Mouse (Mus musculus): ENCODE results near the gene Fbxw8. TPM values are rescaled to one million over a fixed set of nuclear protein-coding genes. Genes with fewer than 3 reads are reported as not detected.

Fbxw8 gene
- total RNA-seq, 2 experiments from 2014 or later, result 40.3 to 43.6 TPM

- intact Hi-C loops (cut with DNase I), result no loop called here
- no peak for DNase-seq (ENCODE audit: low spot score)
Measured at GRCm38 (mm10) chr5:118031059-118031458, 124.2 kb downstream of the Fbxw8 start.

DNA sequence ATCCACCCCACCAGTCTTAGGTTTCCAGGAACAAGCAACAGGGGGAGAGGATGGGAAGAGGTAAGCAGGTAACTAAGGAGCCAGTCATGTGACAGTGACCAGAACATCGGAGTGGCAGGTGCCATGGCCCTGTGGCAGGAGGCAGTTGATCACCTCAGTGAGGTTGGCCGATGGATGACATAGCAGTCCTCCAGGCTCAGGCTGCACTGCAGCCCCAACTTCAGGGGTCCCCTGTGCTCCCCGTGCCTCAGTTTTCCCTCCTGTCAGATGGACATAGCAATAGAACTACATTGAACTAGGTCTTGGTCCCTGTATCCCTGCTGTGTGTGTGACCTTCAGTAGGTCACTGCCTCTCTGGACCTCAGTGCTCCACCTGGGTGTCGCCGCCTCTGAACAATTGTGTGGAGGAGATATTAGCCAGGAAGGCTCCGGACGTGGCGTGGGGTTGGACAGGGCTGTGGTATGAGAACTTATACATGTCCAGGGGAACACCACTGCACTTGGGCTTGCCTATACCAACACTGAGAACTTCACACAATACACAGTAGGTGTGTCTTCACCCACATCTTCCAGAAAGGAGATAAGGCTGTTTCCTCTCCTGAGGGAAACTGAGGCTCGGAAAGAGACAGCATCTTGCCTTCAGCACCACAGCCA, 125.1 kb downstream of the Fbxw8 start:
- intact Hi-C loops (cut with DNase I), result no loop called here
- no peak for DNase-seq (ENCODE audit: low spot score)

GRCm38 (mm10) chr5:118029420-118029819, 125.8 kb downstream of the Fbxw8 start:
- no peak for DNase-seq (ENCODE audit: low spot score)
- intact Hi-C loops (cut with DNase I), result loop anchor here (5.0 kb wide), 1 partner anchor 38 kb away; no protein-coding TSS in a partner anchor

DNA sequence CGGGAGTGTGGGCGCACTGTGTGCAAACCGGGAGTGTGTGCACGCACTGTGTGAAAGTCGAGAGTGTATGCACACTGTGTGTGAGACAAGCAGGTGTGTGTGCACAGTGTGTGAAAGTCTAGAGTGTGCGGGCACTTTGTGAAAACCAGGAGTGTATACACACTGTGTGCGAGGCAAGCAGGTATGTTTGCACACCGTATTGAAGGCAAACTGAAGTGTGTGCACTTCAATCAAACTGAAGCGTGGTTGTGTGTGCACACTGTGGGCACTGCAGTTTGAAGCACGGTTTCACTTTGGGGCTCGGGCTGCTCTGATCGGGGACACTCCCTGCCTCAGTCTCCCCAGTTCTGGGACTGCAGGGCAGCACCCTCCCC, 126.2 kb downstream of the Fbxw8 start:
- intact Hi-C loops (cut with DNase I), result loop anchor here (5.0 kb wide), 1 partner anchor 38 kb away; no protein-coding TSS in a partner anchor
- no peak for DNase-seq (ENCODE audit: low spot score)

GRCm38 (mm10) chr5:118028191-118029034, 126.9 kb downstream of the Fbxw8 start:
- no peak for DNase-seq (ENCODE audit: low spot score)
- intact Hi-C loops (cut with DNase I), result loop anchor here (5.0 kb wide), 1 partner anchor 39 kb away; no protein-coding TSS in a partner anchor

DNA sequence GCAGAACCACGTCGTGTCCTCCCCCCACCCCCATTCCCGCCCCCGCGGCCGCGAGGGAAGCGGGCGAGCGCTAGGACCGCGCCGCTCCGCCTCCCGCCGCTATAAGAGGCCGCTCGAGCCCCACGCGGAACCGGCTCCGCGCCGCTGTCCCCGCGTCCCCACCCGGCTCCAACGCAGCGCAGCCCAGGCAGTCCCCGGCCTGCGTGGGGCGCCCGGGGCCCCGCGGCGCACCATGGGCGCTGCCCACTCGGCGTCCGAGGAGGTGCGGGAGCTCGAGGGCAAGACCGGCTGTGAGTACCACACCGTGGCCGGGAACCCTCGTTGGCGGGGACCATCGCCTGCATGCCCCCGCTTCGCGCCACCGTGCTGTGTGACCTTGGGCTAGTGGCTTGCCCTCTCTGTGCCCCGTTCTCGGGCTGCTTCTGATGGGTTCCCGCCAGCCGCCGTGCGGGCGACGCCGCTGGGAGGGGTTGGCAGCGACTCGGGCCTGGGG, 127.5 kb downstream of the Fbxw8 start, which contains the start of gene Tesc:
TSS of gene Tesc (plus strand) at position 46 of the 493 bp plus-strand sequence.
- intact Hi-C loops (cut with DNase I), result loop anchor here (5.0 kb wide), 1 partner anchor 40 kb away; no protein-coding TSS in a partner anchor
- DNase-seq (ENCODE audit: low spot score), result no peak

- intact Hi-C loops (cut with DNase I), result loop anchor here (5.0 kb wide), 1 partner anchor 40 kb away; no protein-coding TSS in a partner anchor
- DNase-seq (ENCODE audit: low spot score), result no peak
Measured at GRCm38 (mm10) chr5:118027101-118027697, 128.1 kb downstream of the Fbxw8 start.

DNA sequence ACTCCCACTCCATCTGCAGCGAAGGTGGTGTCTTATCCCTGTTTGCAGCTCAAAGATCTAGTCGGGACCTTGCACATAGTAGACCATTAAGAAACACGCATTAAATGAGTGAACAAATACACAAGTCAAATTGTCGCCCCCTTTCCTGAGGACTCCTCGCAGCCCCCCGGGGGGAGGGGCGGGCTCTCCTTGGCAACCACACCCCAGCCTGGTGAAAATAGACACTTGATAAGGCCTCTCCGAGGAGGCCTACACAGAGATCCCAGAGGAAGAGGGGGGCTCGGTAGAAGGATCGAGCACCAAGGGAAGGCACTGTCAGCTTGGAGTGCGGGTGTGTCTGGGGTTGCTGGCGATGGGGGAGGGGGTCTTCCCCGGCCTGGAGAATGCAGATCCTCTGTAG, 128.9 kb downstream of the Fbxw8 start:
- no peak for DNase-seq (ENCODE audit: low spot score)
- intact Hi-C loops (cut with DNase I), result loop anchor here (5.0 kb wide), 1 partner anchor 41 kb away; no protein-coding TSS in a partner anchor

DNA sequence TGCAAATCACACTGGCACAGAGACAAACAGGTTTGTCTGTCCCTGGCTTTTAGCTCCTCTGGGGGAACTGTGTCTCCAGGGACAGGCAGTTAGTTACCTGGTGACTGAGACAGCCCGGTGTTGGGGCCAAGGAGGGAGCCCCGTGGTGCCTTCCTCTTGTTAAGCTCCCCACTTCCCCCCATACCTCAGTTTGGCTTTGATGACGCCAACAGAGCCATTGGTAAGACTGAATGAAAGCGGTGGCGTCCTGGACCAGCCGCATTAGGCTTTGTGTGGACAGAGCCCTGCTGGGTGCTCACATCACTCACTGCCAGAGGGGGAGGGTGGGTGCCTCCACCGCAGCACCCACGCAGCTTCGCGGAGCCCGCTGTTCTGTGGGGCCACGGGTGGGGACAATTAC, 129.4 kb downstream of the Fbxw8 start:
- no peak for DNase-seq (ENCODE audit: low spot score)
- intact Hi-C loops (cut with DNase I), result loop anchor here (5.0 kb wide), 1 partner anchor 41 kb away; no protein-coding TSS in a partner anchor

- intact Hi-C loops (cut with DNase I), result no loop called here
- no peak for DNase-seq (ENCODE audit: low spot score)
Measured at GRCm38 (mm10) chr5:118023053-118023452, 132.2 kb downstream of the Fbxw8 start.

DNA sequence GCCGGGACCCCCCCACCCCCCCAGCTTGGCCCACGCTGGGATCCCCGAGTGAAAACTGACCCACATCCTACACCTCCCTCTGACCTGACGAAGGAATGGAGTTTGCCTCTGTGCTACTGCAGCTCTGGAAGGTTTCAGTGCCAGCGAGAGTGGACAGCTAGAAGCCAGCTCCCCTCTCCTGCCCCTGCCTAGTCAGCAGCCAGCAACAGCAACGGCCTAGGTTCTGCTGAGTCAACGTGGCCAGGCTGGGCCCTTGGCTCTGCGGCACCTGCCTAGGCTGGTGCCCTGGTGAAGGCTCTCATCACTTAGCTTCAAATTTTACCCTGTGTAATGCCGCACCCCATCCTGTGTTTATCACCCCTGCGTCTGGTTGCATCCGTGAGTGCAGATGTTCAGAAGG, 135.4 kb downstream of the Fbxw8 start:
- intact Hi-C loops (cut with DNase I), result no loop called here
- no peak for DNase-seq (ENCODE audit: low spot score)

DNA sequence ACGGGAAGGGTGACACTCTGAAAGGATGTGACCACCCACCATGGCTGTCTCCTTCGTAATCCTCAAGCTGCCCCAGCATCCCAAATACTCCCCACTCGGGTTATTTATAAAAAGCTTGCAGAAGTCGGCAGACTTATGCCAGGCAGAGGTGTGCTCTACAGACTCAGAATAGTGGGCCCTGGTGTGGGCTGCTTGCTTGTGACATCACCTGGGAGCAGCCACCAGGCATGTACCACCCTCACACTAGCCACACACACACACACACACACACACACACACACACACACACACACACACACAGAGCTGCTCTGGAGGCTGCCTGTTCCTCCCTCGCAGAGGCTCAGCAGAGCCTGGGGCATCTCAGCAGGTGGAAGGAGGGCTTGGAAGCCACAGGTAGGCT, 137.7 kb downstream of the Fbxw8 start:
- intact Hi-C loops (cut with DNase I), result no loop called here
- DNase-seq (ENCODE audit: low spot score), result no peak

GRCm38 (mm10) chr5:118015669-118016068, 139.6 kb downstream of the Fbxw8 start:
- intact Hi-C loops (cut with DNase I), result no loop called here
- no peak for DNase-seq (ENCODE audit: low spot score)

GRCm38 (mm10) chr5:118015028-118015427, 140.2 kb downstream of the Fbxw8 start:
- intact Hi-C loops (cut with DNase I), result no loop called here

More at GRCm38 (mm10) chr5:118015028-118015427, 140.2 kb downstream of the Fbxw8 start:
- DNase-seq (ENCODE audit: low spot score), result peak; percentile 27

Other genes with a start within 250 kb of the Fbxw8 start
- gene Fbxo21, start 178.7 kb downstream of the Fbxw8 start, total RNA-seq (2021), result 10 to 100 TPM; 38.2 to 44.9 TPM
- gene Tesc, start 127.7 kb downstream of the Fbxw8 start, total RNA-seq (2021), result 100 to 1,000 TPM; 192 to 217 TPM
- gene Hrk, start 9.2 kb upstream of the Fbxw8 start, total RNA-seq (2021), result under 1 TPM; 0.56 to 0.88 TPM
- 1 to 10 TPM; 1.8 TPM for gene Rnft2, start 89.7 kb upstream of the Fbxw8 start, total RNA-seq (2021)
- gene 2410131K14Rik, start 89.8 kb upstream of the Fbxw8 start, total RNA-seq (2021), result 1 to 10 TPM; 7.4 to 8.8 TPM